Mouse (Mus musculus): ENCODE results near the gene Shf.

DNA sequence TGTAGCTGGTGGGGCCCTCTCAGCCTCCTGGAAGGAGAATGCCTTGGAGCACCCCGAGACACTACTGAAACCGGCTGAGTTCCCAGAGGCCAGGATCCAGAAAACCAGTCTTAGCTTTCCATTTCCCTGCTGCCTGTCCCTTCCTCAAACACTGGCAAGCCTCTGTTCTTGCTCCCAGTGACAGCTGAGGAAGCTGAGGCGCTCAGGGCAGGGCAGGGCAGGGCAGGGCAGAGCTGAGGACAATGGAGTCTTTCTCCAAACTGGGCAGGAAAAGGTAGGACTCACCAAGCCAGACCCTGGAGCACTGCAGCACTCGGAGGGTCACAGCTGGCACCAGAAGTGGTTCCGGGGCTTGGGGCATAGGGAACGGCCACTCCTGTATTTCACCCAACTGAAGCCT is 8.7 kb downstream of the Shf start:
- no peak for TF ChIP-seq GATA1 (IDR thresholded peaks at IDR 0.05; ENCODE audit: borderline replicate concordance, low read length)
- TF ChIP-seq CTCF (IDR thresholded peaks at IDR 0.05; ENCODE audit: low read depth, low read length), result no peak
- TF ChIP-seq GATA2 (IDR thresholded peaks at IDR 0.05; ENCODE audit: borderline replicate concordance, low read depth, low read length), result no peak
- no peak for TF ChIP-seq TAL1 (conservative IDR thresholded peaks at IDR 0.05; ENCODE audit: low read depth, low read length)
